Mouse (Mus musculus) megakaryocyte, embryonic 14.5 days (primary cell): ENCODE data around the gene Mpped2. TPM values are rescaled to one million over a fixed set of nuclear protein-coding genes. Genes with fewer than 3 reads are reported as not detected.

Experiments
- H3K27me3 ChIP-seq: replicated peaks from 2 replicates; pipeline ENCODE3; 2012; ENCODE audit warnings: inconsistent platforms
- H3K36me3 ChIP-seq: replicated peaks from 2 replicates; pipeline ENCODE3; 2012; ENCODE audit warnings: low read length, inconsistent platforms, mixed read lengths
- H3K4me1 ChIP-seq: 2 replicates; pipeline ENCODE4 v1.6.1; 2012; ENCODE audit warnings: inconsistent platforms
- H3K4me3 ChIP-seq: replicated peaks from 2 replicates; pipeline ENCODE3; 2012; ENCODE audit warnings: moderate library complexity, mild to moderate bottlenecking, inconsistent platforms
- H3K9me3 ChIP-seq: 2 replicates; pipeline ENCODE4 v1.6.1; 2012; ENCODE audit warnings: inconsistent platforms
- FLI1 ChIP-seq: IDR thresholded peaks from 2 replicates; pipeline ENCODE4 v1.6.1; 2012; ENCODE audit warnings: low read length, inconsistent platforms, mixed read lengths
- GATA1 ChIP-seq: IDR thresholded peaks from 3 replicates; pipeline ENCODE4 v1.6.1; 2012; ENCODE audit warnings: mixed read lengths, low read length, inconsistent platforms, borderline replicate concordance
- polyA plus RNA-seq: library from polyadenylated mRNA; stranded (reverse); fragments of >175 nt; gene quantifications from 2 replicates; pipeline ENCODE4 v1.2.3, GENCODE M21; 2012; ENCODE audit warnings: low replicate concordance; ENCODE audit not compliant: insufficient read depth

The Mpped2 gene
- 0.10 TPM in 1 of 2 replicates, not detected in the other for polyA plus RNA-seq

DNA sequence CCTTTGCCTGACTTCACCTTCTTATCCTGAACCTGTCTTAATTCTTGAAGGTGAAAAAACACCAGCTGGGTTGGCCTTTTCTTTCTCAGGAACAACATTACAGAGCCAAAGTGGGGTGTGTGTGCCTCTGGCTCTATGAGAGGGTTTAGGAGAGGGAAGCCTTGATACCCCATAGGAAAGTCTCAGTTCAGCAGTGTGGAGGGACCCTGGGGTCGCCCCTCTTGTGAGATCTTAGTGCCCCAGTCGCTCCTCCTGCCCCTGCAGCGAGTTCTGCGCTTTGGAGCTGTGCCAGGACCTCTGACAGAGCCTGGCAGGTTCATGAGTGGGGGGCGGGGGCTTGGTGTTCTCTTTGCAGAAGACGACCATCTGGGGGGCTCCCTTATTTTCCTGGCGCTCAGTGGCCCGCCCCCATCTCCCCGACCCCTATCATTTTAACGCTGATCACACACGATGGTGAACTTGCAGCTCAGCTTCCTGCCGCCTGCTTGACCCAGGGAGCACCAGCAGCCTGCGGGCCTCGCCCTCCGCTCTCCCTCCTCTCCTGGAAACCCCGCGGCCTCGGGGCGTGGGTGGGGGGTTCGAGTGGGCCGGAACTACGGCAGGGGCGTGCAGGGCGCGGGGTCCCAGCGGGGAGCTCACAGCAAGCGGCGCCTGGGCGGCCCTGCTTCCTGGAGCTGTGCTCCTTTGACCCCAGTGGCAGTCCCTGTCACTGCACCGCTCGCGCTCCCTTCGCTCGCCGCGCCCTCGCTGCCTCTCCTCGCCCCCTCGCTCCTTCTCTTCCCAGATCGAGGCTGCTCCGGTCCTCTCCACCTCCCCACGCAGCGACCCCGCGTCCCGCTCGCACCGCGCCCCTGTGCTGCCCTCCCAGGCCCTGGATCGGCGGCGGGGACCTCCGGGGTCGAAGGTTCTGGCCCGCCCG is at the start of gene Mpped2:
TSS of gene Mpped2 (plus strand) at position 487 of the 919 bp plus-strand sequence.
- H3K4me1 ChIP-seq, result peaks cover 27% of the 10 kb centered on the region
- no peaks in the 10 kb centered on the region for H3K36me3 ChIP-seq
- no peak for TF ChIP-seq GATA1
- TF ChIP-seq FLI1, result no peak
- H3K9me3 ChIP-seq, result no peaks in the 10 kb centered on the region
- peak within 1 kb of the TSS; percentile 92 for H3K4me3 ChIP-seq
- peaks cover 52% of the 10 kb centered on the region for H3K27me3 ChIP-seq

DNA sequence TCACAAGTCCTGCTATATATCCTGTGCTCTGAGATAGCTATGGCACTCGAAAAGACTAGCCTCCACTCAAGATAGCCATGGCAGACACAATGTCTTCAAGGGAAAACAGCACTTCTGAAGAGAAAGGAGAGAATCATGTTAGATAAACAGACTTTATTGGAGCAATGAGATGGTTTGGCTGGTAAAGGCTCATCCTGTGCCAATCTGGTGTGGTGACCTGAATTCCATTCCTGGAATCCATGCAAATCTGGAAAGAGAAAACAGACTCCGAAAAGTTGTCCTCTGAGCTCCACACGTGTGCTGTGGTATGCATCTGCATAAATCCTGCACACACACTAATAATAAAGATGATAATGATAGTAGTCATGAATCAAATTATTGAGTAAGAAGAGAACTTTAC is 48.3 kb upstream of the Mpped2 start:
- Histone ChIP-seq H3K36me3 (no peaks in the 10 kb centered on the region), H3K4me3 (no peak overlapping the region), H3K4me1 (no peaks in the 10 kb centered on the region), H3K27me3 (no peaks in the 10 kb centered on the region), H3K9me3 (peaks cover 15% of the 10 kb centered on the region)
- TF ChIP-seq FLI1 (no peak), GATA1 (no peak)

DNA sequence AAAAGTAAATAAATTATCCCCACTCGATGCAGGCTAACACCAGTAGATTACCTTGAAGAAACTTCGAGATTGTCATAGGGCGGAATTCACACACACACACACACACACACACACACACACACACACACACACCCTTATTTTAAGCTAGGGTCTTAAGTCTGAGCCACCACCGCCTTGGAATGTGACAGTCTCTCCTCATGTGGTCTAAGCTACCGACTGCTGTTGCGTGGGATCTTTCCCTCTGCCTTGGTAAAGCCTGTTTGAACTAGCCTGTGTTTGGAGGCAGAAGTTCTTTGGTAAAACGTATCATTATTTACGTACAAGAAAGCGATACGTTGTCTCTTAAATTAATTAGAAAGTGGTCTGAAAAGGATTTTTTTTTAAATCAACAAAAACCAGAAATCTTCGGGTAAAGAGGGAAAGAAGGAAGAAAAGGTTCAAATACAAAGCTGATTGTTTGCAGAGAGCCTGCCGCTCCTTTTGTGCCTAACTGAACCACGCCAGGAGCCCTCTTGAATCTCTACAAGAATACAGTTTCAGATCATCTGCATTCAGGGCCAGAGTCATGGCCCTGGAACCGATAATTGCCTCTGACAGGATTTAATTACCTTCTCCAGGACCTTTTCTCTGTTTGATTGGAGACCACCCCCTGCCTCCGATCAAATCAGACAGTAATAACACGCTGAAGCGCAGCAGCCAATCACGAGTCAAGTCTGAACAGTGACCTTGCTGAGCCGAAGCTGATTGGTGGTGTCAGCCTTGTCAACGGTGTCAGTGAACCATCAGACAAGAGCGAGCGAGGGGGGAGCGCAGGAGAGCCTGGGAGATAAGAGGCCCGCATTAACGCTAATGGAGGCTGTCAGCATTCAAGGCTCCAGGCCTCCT is 43.1 kb upstream of the Mpped2 start:
- H3K27me3 ChIP-seq, result no peaks in the 10 kb centered on the region
- H3K4me3 ChIP-seq, result peak overlapping the region; percentile 82
- no peaks in the 10 kb centered on the region for H3K4me1 ChIP-seq
- no peaks in the 10 kb centered on the region for H3K36me3 ChIP-seq
- no peak for TF ChIP-seq FLI1
- TF ChIP-seq GATA1, result no peak
- H3K9me3 ChIP-seq, result 0 out of 2 replicates have a peak, but pooled peaks cover 2% of the 10 kb centered on the region

DNA sequence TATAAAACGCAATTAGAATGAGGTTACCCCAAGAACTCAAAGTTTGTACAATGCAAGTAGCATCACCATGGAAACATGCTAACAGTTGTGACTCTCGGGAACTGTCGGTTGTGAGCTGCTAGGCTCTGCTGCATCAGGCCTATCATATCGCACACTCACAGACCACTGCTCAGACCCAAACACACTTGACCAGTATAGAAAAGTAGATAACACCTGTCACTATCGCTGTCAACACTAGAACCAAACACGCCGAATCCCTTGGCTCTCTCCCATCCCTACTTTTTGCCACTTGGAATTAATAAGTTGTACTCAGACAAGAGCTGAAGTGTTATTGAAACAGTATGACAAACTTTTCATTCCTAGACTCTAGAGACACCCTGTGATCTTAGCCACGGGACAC is 40.9 kb upstream of the Mpped2 start:
- Histone ChIP-seq H3K4me3 (no peak overlapping the region), H3K4me1 (no peaks in the 10 kb centered on the region), H3K9me3 (peaks cover 3% of the 10 kb centered on the region; the same call in 1 of the 2 replicates), H3K27me3 (no peaks in the 10 kb centered on the region), H3K36me3 (no peaks in the 10 kb centered on the region)
- no peak for TF ChIP-seq FLI1
- no peak for TF ChIP-seq GATA1

DNA sequence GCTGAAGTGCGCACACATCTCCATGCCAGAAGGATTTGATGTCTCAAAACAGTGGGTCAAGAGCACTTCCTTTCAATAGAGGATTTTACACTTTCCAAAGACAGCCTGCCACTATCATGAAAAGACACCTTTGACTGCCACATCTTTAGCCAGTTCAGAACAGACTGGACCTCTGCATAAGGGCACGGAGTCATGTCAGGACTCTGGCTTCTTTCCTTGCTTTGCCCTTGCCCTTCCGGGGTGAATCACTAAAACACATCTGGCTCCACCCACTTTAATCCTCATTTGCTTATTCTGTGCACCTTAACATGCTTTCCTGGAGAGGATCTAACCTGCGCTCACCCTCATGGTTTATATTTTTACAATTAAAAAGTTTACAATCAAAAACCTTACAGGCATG is 40.3 kb upstream of the Mpped2 start:
- TF ChIP-seq FLI1, result no peak
- no peak for TF ChIP-seq GATA1
- no peak overlapping the region for H3K4me3 ChIP-seq
- H3K9me3 ChIP-seq, result peaks cover 7% of the 10 kb centered on the region; the same call in 1 of the 2 replicates

DNA sequence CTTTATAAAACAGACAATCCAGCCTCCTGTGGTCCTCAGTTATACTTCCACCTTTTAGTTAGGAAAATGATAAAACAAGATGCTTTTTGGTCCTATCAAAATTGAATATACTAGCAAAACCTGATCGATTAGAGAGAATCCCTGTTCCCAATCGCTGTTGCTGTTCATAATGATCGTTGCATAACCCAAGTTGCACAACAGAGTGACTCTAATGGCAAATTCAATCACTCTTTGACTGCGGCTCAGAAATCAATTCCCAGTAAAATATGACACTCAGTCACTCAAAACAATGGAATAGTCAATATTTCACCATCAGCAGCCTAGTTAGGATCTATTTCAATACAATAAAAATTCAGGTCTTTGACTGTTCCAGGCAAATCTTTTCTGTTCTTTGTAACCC is 39.8 kb upstream of the Mpped2 start:
- H3K4me3 ChIP-seq, result no peak overlapping the region
- TF ChIP-seq FLI1, result no peak
- TF ChIP-seq GATA1, result no peak
- no peaks in the 10 kb centered on the region for H3K4me1 ChIP-seq
- H3K27me3 ChIP-seq, result no peaks in the 10 kb centered on the region
- peaks cover 7% of the 10 kb centered on the region; the same call in 1 of the 2 replicates for H3K9me3 ChIP-seq
- H3K36me3 ChIP-seq, result no peaks in the 10 kb centered on the region

More for the DNA sequence above, 40.3 kb upstream of the Mpped2 start:
- H3K36me3 ChIP-seq, result no peaks in the 10 kb centered on the region
- H3K27me3 ChIP-seq, result no peaks in the 10 kb centered on the region
- H3K4me1 ChIP-seq, result no peaks in the 10 kb centered on the region

DNA sequence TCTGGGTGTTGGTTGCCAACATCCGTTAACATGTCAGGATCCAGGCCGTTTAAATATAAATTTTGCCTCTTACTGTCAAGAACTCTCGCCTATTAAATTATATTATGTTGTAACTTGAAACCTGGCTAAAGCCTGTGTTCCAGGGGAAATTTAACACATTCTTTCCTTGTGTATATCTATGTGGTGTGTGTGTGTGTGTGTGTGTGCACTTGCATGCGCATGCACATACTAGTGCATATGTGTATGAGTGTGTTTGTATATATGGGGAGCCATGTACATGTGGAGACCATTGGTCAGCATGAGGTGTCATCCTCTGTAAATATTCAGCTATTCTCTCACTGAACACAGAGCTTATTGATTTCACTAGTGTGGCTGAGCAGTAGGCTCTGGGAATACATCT is 37.8 kb upstream of the Mpped2 start:
- peaks cover 7% of the 10 kb centered on the region; the same call in 1 of the 2 replicates for H3K9me3 ChIP-seq
- no peak overlapping the region for H3K4me3 ChIP-seq
- TF ChIP-seq FLI1 (no peak), GATA1 (no peak)
- H3K27me3 ChIP-seq, result no peaks in the 10 kb centered on the region
- no peaks in the 10 kb centered on the region for H3K4me1 ChIP-seq
- H3K36me3 ChIP-seq, result no peaks in the 10 kb centered on the region

DNA sequence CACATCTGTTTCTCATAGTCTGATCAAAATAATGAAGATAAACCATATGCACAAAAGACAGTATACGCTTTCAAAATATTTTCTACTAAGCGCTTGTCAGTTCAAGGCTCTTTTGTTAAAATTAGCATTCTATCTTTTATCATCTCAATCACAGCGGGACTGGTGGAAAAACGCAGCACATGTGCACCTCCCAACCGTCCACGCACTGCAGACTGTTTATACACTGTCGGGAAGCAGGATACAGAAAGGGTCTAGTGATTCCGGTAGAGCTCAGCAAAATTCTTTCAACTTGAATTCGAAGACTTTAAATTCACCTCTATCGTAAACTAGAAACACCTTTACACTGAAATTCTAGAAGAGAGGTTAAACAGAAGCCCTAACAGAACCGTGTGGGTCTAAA is 27.8 kb upstream of the Mpped2 start:
- H3K27me3 ChIP-seq, result no peaks in the 10 kb centered on the region
- H3K36me3 ChIP-seq, result no peaks in the 10 kb centered on the region
- H3K4me1 ChIP-seq, result no peaks in the 10 kb centered on the region
- H3K4me3 ChIP-seq, result no peak overlapping the region
- H3K9me3 ChIP-seq, result 0 out of 2 replicates have a peak, but pooled peaks cover 3% of the 10 kb centered on the region
- TF ChIP-seq FLI1 (no peak), GATA1 (no peak)

DNA sequence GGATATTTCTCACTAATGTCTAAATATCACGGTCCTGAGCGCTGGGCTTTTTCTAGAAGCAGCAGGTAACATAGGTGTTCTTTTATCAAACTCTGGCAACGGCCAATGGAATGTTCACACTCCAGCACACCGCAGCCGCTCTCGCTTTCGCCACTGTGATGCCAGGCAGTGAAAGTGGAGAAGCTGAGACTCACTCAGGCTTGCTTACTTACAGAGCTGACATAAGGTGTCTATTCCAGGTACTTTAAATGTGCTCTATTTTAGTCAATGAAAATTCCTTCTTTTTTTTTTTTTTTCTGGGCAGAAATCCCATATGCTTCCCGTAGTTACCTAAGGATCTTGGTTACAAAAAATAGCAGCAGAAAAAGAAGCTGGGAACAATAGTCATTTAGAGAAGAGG is 18.8 kb upstream of the Mpped2 start:
- Histone ChIP-seq H3K4me3 (no peak overlapping the region), H3K27me3 (no peaks in the 10 kb centered on the region), H3K9me3 (peaks cover 11% of the 10 kb centered on the region; the same call in 1 of the 2 replicates), H3K4me1 (no peaks in the 10 kb centered on the region), H3K36me3 (no peaks in the 10 kb centered on the region)
- TF ChIP-seq GATA1 (no peak), FLI1 (no peak)
